Mouse (Mus musculus): ENCODE measurements around the gene Nrgn.

- no peak for TF ChIP-seq TAL1 (IDR thresholded peaks at IDR 0.05; ENCODE audit: low read length)
- no peak for TF ChIP-seq GATA1 (IDR thresholded peaks at IDR 0.05; ENCODE audit: low read length)
Measured at GRCm38 (mm10) chr9:37569231-37569835, 16.6 kb upstream of the Nrgn start.
